In genomic region chr8:128451121-128451520, GRCm38 (mm10) we compare ENCODE assay signal across 10 mouse cellular contexts.
DNase-seq lines count a peak whose midpoint lies in the region; ATAC-seq and TF ChIP-seq lines count a peak whose summit lies in the region.
"Had no signal": no experiment of that assay in that cellular context is flagged by ENCODE, and none has a peak within 500 bp of the region (broad histone marks: within the 10 kb centered on the region; RNA-seq: fewer than 3 reads in every experiment).

No protein-coding gene starts in this region.

- DNase-seq in gastrocnemius, adult 2 months, result no peak
- DNase-seq in gastrocnemius, adult 8-10 months (ENCODE audit: low spot score in 2 of 2), result no peak
- DNase-seq in kidney, adult 9 months, result no peak
- no peak for DNase-seq in limb, embryonic 10.5 days (ENCODE audit: low spot score)
- DNase-seq in right cerebral cortex, adult 2 months (ENCODE audit: low spot score in 2 of 2), result no peak
- no peak for DNase-seq in right cerebral cortex, postnatal 36 days (ENCODE audit: low spot score in 2 of 2)
- DNase-seq: thymus, postnatal 4 days had no signal

- intact Hi-C loops in gastrocnemius, adult 2 months (cut with DNase I), result loop anchor here (10.0 kb wide), 1 partner anchor 86 kb away; no protein-coding TSS in a partner anchor

- H3K9ac ChIP-seq in kidney, embryonic 16.5 days (replicated peaks; ENCODE audit: low read length), result no peak overlapping the region
- H3K9ac ChIP-seq: forebrain, embryonic 12.5 days had no signal

- ATAC-seq in kidney, embryonic 16.5 days (ENCODE audit: low FRiP score, low TSS enrichment), result no peak

- H3K27ac ChIP-seq in gastrocnemius, adult 2 months, result peak overlapping the region; percentile 81
- H3K27ac ChIP-seq in kidney, embryonic 16.5 days (ENCODE audit: low read length), result peak overlapping the region; percentile 91
- H3K27ac ChIP-seq in bone marrow macrophage, adult 2 months (ENCODE audit: insufficient read depth, low read depth, low read length), result peak overlapping the region; percentile 70
- H3K27ac ChIP-seq in limb, embryonic 10.5 days, result peak overlapping the region; percentile 64

- TF ChIP-seq CTCF in gastrocnemius, adult 2 months (IDR thresholded peaks at IDR 0.05), result no peak
- no peak for TF ChIP-seq CTCF in bone marrow macrophage, adult 2 months (IDR thresholded peaks at IDR 0.05; ENCODE audit: low read depth, low read length)

- peaks cover 7% of the 10 kb centered on the region for H3K36me3 ChIP-seq in kidney, embryonic 16.5 days (ENCODE audit: insufficient read depth, low read length)
- peaks cover 21% of the 10 kb centered on the region for H3K36me3 ChIP-seq in limb, embryonic 10.5 days
- H3K36me3 ChIP-seq: forebrain, embryonic 12.5 days had no signal

- TF ChIP-seq POLR2A in bone marrow macrophage, adult 2 months (IDR thresholded peaks at IDR 0.05; ENCODE audit: borderline replicate concordance, low read depth, low read length), result no peak

- no peak overlapping the region for H3K4me2 ChIP-seq in kidney, embryonic 16.5 days (replicated peaks; ENCODE audit: low read depth, low read length)
- H3K4me2 ChIP-seq: forebrain, embryonic 12.5 days had no signal

- H3K27me3 ChIP-seq in kidney, embryonic 16.5 days (ENCODE audit: insufficient read depth, low read length), result no peaks in the 10 kb centered on the region
- H3K27me3 ChIP-seq in limb, embryonic 10.5 days (ENCODE audit: low read depth, poor library complexity, severe bottlenecking), result no peaks in the 10 kb centered on the region
- H3K27me3 ChIP-seq: forebrain, embryonic 12.5 days had no signal

- no peaks in the 10 kb centered on the region for H3K9me3 ChIP-seq in kidney, embryonic 16.5 days (ENCODE audit: low read length)
- H3K9me3 ChIP-seq in limb, embryonic 10.5 days (replicated peaks), result no peaks in the 10 kb centered on the region
- H3K9me3 ChIP-seq: forebrain, embryonic 12.5 days had no signal

- peaks cover 24% of the 10 kb centered on the region for H3K4me1 ChIP-seq in kidney, embryonic 16.5 days (ENCODE audit: insufficient read depth, low read length)
- peaks cover 49% of the 10 kb centered on the region for H3K4me1 ChIP-seq in bone marrow macrophage, adult 2 months (ENCODE audit: control insufficient read depth, insufficient read depth, low read length)
- H3K4me1 ChIP-seq in limb, embryonic 10.5 days, result peaks cover 32% of the 10 kb centered on the region

- WGBS in kidney, embryonic 16.5 days, result 30% methylated on average over 1 of the region's 1 CpGs
- 22% methylated on average over 1 of the region's 1 CpGs for WGBS in limb, embryonic 10.5 days

- H3K4me3 ChIP-seq in gastrocnemius, adult 2 months, result no peak overlapping the region
- no peak overlapping the region for H3K4me3 ChIP-seq in kidney, embryonic 16.5 days (ENCODE audit: low read length)
- H3K4me3 ChIP-seq in bone marrow macrophage, adult 2 months (ENCODE audit: insufficient read depth, low read length), result no peak overlapping the region
- H3K4me3 ChIP-seq in limb, embryonic 10.5 days, result no peak overlapping the region
- H3K4me3 ChIP-seq: forebrain, embryonic 12.5 days had no signal
